10 mouse cellular contexts compared by ENCODE assay signal in the genomic region with DNA sequence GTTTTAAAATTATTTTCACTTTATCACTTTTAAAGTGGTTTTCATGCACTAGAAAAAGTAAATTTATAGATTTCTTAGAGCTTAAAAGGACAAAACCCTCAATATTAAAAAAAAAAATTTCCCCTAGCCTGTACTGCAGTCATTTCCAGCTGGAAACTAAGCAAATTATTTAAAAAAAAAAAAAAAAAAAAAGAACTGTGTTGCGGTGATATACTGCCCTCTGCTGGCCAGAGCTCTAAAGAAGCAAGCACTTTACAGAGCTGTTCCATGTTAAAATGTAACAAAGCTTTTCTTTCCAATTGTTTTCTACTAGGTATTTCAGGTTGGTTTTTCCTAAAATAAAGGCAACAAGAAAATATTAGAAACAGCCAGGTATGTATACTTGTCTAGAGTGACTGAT. TPM values are rescaled to one million over a fixed set of nuclear protein-coding genes. Genes with fewer than 3 reads are reported as not detected.
DNase-seq lines count a peak whose midpoint lies in the region; ATAC-seq and TF ChIP-seq lines count a peak whose summit lies in the region.
"Had no signal": no experiment of that assay in that cellular context is flagged by ENCODE, and none has a peak within 500 bp of the region (broad histone marks: within the 10 kb centered on the region; RNA-seq: fewer than 3 reads in every experiment).

No protein-coding gene starts in this region.

- peak; percentile 69 for TF ChIP-seq CTCF in midbrain, postnatal 0 days (IDR thresholded peaks at IDR 0.05)
- TF ChIP-seq CTCF in brain, embryonic 14.5 days (IDR thresholded peaks at IDR 0.05; ENCODE audit: borderline replicate concordance, extremely low read depth, insufficient read depth, insufficient read length), result peak; percentile 52; the same call in 1 of the 2 replicates
- peak; percentile 66 for TF ChIP-seq CTCF in liver, postnatal 0 days (IDR thresholded peaks at IDR 0.05; ENCODE audit: low read depth)

- no peaks in the 10 kb centered on the region for H3K9me3 ChIP-seq in forebrain, embryonic 14.5 days (replicated peaks; ENCODE audit: control insufficient read depth, low read length)
- H3K9me3 ChIP-seq in forebrain, embryonic 15.5 days, result no peaks in the 10 kb centered on the region
- no peaks in the 10 kb centered on the region for H3K9me3 ChIP-seq in midbrain, postnatal 0 days (ENCODE audit: low read length)
- no peaks in the 10 kb centered on the region for H3K9me3 ChIP-seq in midbrain, embryonic 13.5 days
- no peaks in the 10 kb centered on the region for H3K9me3 ChIP-seq in liver, postnatal 0 days (ENCODE audit: low read length)
- H3K9me3 ChIP-seq: G1E had no signal

- TF ChIP-seq POLR2A in brain, embryonic 14.5 days (IDR thresholded peaks at IDR 0.05; ENCODE audit: borderline replicate concordance, extremely low read depth, insufficient read depth, insufficient read length, poor library complexity, severe bottlenecking), result no peak

- no peak overlapping the region for H3K4me2 ChIP-seq in forebrain, embryonic 14.5 days (ENCODE audit: low read length)
- H3K4me2 ChIP-seq in forebrain, embryonic 15.5 days (replicated peaks), result no peak overlapping the region
- no peak overlapping the region for H3K4me2 ChIP-seq in midbrain, postnatal 0 days (ENCODE audit: low read depth, low read length, poor library complexity, severe bottlenecking)
- no peak overlapping the region for H3K4me2 ChIP-seq in midbrain, embryonic 13.5 days (replicated peaks)
- H3K4me2 ChIP-seq in liver, postnatal 0 days (ENCODE audit: low read depth, low read length), result no peak overlapping the region

- ATAC-seq in forebrain, embryonic 14.5 days, result no peak
- ATAC-seq in forebrain, embryonic 15.5 days (replicated peaks), result no peak
- ATAC-seq in midbrain, postnatal 0 days (ENCODE audit: low FRiP score), result no peak
- ATAC-seq in midbrain, embryonic 13.5 days, result no peak
- no peak for ATAC-seq in liver, postnatal 0 days

- no peaks in the 10 kb centered on the region for H3K27me3 ChIP-seq in forebrain, embryonic 14.5 days (replicated peaks; ENCODE audit: control insufficient read depth, insufficient read depth, low read length)
- no peaks in the 10 kb centered on the region for H3K27me3 ChIP-seq in forebrain, embryonic 15.5 days
- H3K27me3 ChIP-seq in midbrain, postnatal 0 days (ENCODE audit: insufficient read depth, low read length), result no peaks in the 10 kb centered on the region
- no peaks in the 10 kb centered on the region for H3K27me3 ChIP-seq in midbrain, embryonic 13.5 days
- H3K27me3 ChIP-seq in liver, postnatal 0 days (ENCODE audit: insufficient read depth, low read length), result no peaks in the 10 kb centered on the region

- H3K4me1 ChIP-seq in forebrain, embryonic 14.5 days (ENCODE audit: control insufficient read depth, insufficient read depth, low read length), result no peaks in the 10 kb centered on the region
- no peaks in the 10 kb centered on the region for H3K4me1 ChIP-seq in forebrain, embryonic 15.5 days
- H3K4me1 ChIP-seq in midbrain, postnatal 0 days (ENCODE audit: insufficient read depth, low read length), result no peaks in the 10 kb centered on the region
- no peaks in the 10 kb centered on the region for H3K4me1 ChIP-seq in midbrain, embryonic 13.5 days (replicated peaks)
- no peaks in the 10 kb centered on the region for H3K4me1 ChIP-seq in liver, postnatal 0 days (ENCODE audit: insufficient read depth)

- no peaks in the 10 kb centered on the region for H3K36me3 ChIP-seq in forebrain, embryonic 14.5 days (ENCODE audit: control insufficient read depth, insufficient read depth, low read length)
- no peaks in the 10 kb centered on the region for H3K36me3 ChIP-seq in forebrain, embryonic 15.5 days
- H3K36me3 ChIP-seq in midbrain, postnatal 0 days (ENCODE audit: insufficient read depth, low read length), result no peaks in the 10 kb centered on the region
- H3K36me3 ChIP-seq in midbrain, embryonic 13.5 days, result no peaks in the 10 kb centered on the region
- no peaks in the 10 kb centered on the region for H3K36me3 ChIP-seq in liver, postnatal 0 days (replicated peaks; ENCODE audit: insufficient read depth, low read length)
- H3K36me3 ChIP-seq: G1E had no signal

- DNase-seq in forebrain, embryonic 14.5 days (ENCODE audit: low spot score), result peak; percentile 61
- peak; percentile 47 for DNase-seq in midbrain, postnatal 0 days (ENCODE audit: low spot score)
- DNase-seq in brain, embryonic 14.5 days (ENCODE audit: low read depth), result peak; percentile 76
- DNase-seq in forelimb bud, embryonic 11.5 days (ENCODE audit: low read depth, low spot score), result peak; percentile 51
- DNase-seq in liver, postnatal 0 days, result peak; percentile 46
- DNase-seq in thymus, postnatal 0 days (ENCODE audit: low spot score), result peak; percentile 62

- no peak overlapping the region for H3K27ac ChIP-seq in forebrain, embryonic 14.5 days (ENCODE audit: low read depth, low read length)
- H3K27ac ChIP-seq in forebrain, embryonic 15.5 days (replicated peaks), result no peak overlapping the region
- no peak overlapping the region for H3K27ac ChIP-seq in midbrain, postnatal 0 days (ENCODE audit: low read depth, low read length)
- H3K27ac ChIP-seq in midbrain, embryonic 13.5 days, result no peak overlapping the region
- H3K27ac ChIP-seq in liver, postnatal 0 days (ENCODE audit: low read depth), result no peak overlapping the region

- TF ChIP-seq EP300 in liver, postnatal 0 days (IDR thresholded peaks at IDR 0.05; ENCODE audit: low read depth), result no peak

- H3K4me3 ChIP-seq in forebrain, embryonic 14.5 days (ENCODE audit: low read depth, low read length), result no peak overlapping the region
- H3K4me3 ChIP-seq in forebrain, embryonic 15.5 days, result no peak overlapping the region
- no peak overlapping the region for H3K4me3 ChIP-seq in midbrain, postnatal 0 days (ENCODE audit: low read depth, low read length)
- H3K4me3 ChIP-seq in midbrain, embryonic 13.5 days (replicated peaks), result no peak overlapping the region
- no peak overlapping the region for H3K4me3 ChIP-seq in liver, postnatal 0 days (ENCODE audit: low read depth, low read length)
- H3K4me3 ChIP-seq: myocyte had no signal

- WGBS in forebrain, embryonic 14.5 days, result 5% methylated on average over 1 of the region's 1 CpGs
- WGBS in forebrain, embryonic 15.5 days, result 0% methylated on average over 1 of the region's 1 CpGs
- 5% methylated on average over 1 of the region's 1 CpGs for WGBS in midbrain, postnatal 0 days
- 21% methylated on average over 1 of the region's 1 CpGs for WGBS in midbrain, embryonic 13.5 days
- 0% methylated on average over 1 of the region's 1 CpGs for WGBS in liver, postnatal 0 days (ENCODE audit: insufficient replicate concordance)

- no peak overlapping the region for H3K9ac ChIP-seq in forebrain, embryonic 14.5 days (ENCODE audit: low read length)
- no peak overlapping the region for H3K9ac ChIP-seq in forebrain, embryonic 15.5 days (replicated peaks)
- H3K9ac ChIP-seq in midbrain, postnatal 0 days (replicated peaks; ENCODE audit: low read length, poor library complexity, severe bottlenecking), result no peak overlapping the region
- H3K9ac ChIP-seq in midbrain, embryonic 13.5 days (replicated peaks), result no peak overlapping the region
- no peak overlapping the region for H3K9ac ChIP-seq in liver, postnatal 0 days (replicated peaks)

RNA-seq across cellular contexts. Expression of a gene that starts 4.4 kb away (rescaled TPM):
- 0.13 and 0.36 TPM in 2 replicates for polyA plus RNA-seq in forebrain, embryonic 14.5 days (2014; fragmentation: Nextera tagmentation; extraction: Ambion mirVana)
- 0.45 and 0.65 TPM in 2 replicates for polyA plus RNA-seq in forebrain, embryonic 15.5 days (2015; fragmentation: Nextera tagmentation; extraction: Ambion mirVana)
- not detected in 2 replicates for total RNA-seq in midbrain, postnatal 0 days (2014; rRNA removed)
- 0.15 and 0.20 TPM in 2 replicates for polyA plus RNA-seq in midbrain, postnatal 0 days (2015; fragmentation: Nextera tagmentation; extraction: Ambion mirVana)
- polyA plus RNA-seq in midbrain, embryonic 13.5 days (2015; fragmentation: Nextera tagmentation; extraction: Ambion mirVana), result 0.44 and 1.1 TPM in 2 replicates
- polyA plus RNA-seq in brain, embryonic 14.5 days (2012; rRNA removed), result not detected in 2 replicates
- polyA plus RNA-seq in liver, postnatal 0 days (2015; fragmentation: Nextera tagmentation; extraction: Ambion mirVana), result 0.07 TPM in 1 of 2 replicates, not detected in the other
- polyA plus RNA-seq in thymus, postnatal 0 days (2015; fragmentation: Nextera tagmentation; extraction: Ambion mirVana), result 0.09 and 0.12 TPM in 2 replicates
- polyA plus RNA-seq: G1E had no signal

RNA-seq across cellular contexts. Expression of a gene that starts 24.8 kb away (rescaled TPM):
- 3.8 and 4.1 TPM in 2 replicates for polyA plus RNA-seq in forebrain, embryonic 14.5 days (2014; fragmentation: Nextera tagmentation; extraction: Ambion mirVana)
- 3.4 and 3.5 TPM in 2 replicates for polyA plus RNA-seq in forebrain, embryonic 15.5 days (2015; fragmentation: Nextera tagmentation; extraction: Ambion mirVana)
- 1.8 and 3.1 TPM in 2 replicates for total RNA-seq in midbrain, postnatal 0 days (2014; rRNA removed)
- 4.6 and 4.8 TPM in 2 replicates for polyA plus RNA-seq in midbrain, postnatal 0 days (2015; fragmentation: Nextera tagmentation; extraction: Ambion mirVana)
- polyA plus RNA-seq in midbrain, embryonic 13.5 days (2015; fragmentation: Nextera tagmentation; extraction: Ambion mirVana), result 2.7 and 3.0 TPM in 2 replicates
- 1.2 and 1.4 TPM in 2 replicates for polyA plus RNA-seq in brain, embryonic 14.5 days (2012; rRNA removed)
- 0.51 and 0.53 TPM in 2 replicates for polyA plus RNA-seq in liver, postnatal 0 days (2015; fragmentation: Nextera tagmentation; extraction: Ambion mirVana)
- polyA plus RNA-seq in thymus, postnatal 0 days (2015; fragmentation: Nextera tagmentation; extraction: Ambion mirVana), result 2.3 and 3.0 TPM in 2 replicates
- polyA plus RNA-seq: G1E, myocyte had no signal
